Mouse (Mus musculus) heart, postnatal 14 days (tissue): ENCODE measurements around the gene Nudt15. TPM values are rescaled to one million over a fixed set of nuclear protein-coding genes. Genes with fewer than 3 reads are reported as not detected.
A peak's percentile ranks its signal among the peaks of the same experiment; 100 is the strongest.
"Not testable (repeated sequence)": the region's sequence is repeated elsewhere in the genome, so short reads cannot be mapped to it uniquely, and the experiment has no call there.

ENCODE experiments used
- DNase-seq, 2 experiments: peaks; one replicate each; pipeline ENCODE4 v3.0.0; 2021 to 2022
- intact Hi-C: fragments of 180-260 bp; cut with DNase I; formaldehyde crosslinking; loops from one replicate; pipeline ENCODE4 v1.15.1; 2025
- long read RNA-seq, 2 experiments: library from polyadenylated mRNA; stranded (forward); transcript quantifications; one replicate each; pipeline ENCODE4 v2.0.0; 2021
- total RNA-seq, 2 experiments: library from RNA; stranded (reverse); gene quantifications; 2 replicates each; pipeline ENCODE4 v1.2.3; 2021

Gene Nudt15
- 1 to 10 TPM; 7.7 to 9.0 TPM for total RNA-seq
- long read RNA-seq, experiment 1, partial matches to known transcripts, result 8 of 9 reads
- long read RNA-seq, experiment 1, other reads (novel, unspliced or antisense), result 1 of 9 reads
- long read RNA-seq, experiment 2, partial matches to known transcripts, result 17 of 20 reads
- long read RNA-seq, experiment 2, other reads (novel, unspliced or antisense), result 3 of 20 reads

DNA sequence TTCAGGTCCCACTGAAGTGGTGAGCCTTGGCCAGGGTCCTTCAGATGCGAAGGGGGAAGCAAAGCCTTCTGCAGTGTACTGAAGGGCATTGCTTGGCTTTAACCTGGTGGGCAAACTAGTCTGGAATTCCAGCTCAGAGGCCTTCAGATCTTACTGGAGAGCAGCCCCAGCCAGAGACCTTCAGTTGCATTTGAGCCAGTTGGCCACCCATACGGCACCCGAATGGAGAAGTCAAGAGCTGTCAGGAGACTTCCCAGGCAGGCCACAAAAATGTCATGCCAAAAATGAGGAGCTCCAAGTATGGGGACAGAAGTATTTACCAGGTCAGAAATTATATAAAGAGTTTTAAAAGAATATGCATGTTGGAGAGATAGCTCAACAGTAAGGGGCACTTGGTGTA, at the start of gene Nudt15:
Gene Nudt15 (minus strand): TSS at position 192 of the 400 bp plus-strand sequence.
- DNase-seq, result no peak
- intact Hi-C loops, result no loop called here

DNA sequence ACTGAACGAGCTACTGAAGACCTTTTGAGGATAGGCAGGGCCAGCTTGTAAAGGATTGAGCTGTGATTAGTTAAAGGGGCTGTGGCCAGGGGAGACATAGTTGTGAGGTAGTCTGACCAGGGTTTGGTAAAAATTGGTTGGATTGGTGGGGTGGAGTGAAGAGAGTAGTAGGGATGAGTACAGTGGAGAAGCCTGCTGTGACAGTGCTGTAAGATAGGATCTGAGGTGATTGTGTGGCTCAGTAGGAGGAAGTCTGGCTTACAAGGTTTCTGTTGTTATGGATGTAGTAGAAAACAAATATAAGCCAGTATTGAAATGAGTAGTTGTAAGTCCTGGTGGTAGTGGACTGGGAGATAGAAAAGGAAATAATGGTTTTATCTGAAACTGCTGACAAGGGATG, 44.1 kb upstream of the Nudt15 start:
- intact Hi-C loops, result no loop called here
- DNase-seq, result no peak

DNA sequence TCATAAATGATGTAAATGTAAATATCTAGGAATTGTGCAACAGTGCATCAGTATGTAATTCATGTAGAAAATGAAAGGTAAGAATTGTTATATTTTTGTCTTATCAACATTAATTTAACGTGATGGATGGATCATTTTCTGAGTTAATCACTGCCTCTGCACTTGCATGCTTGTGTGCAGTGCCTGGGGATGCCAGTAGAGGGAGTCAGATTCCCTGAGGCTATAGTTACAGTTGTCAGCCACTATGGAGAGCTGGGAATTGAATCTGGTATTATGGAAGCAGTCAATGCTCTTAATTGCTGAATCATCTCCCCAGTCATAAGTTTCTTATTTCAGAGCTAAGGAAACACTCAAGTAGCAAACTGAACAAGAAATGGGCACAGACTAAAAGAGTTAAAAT, 40.0 kb upstream of the Nudt15 start:
- DNase-seq, result no peak
- intact Hi-C loops, result no loop called here

DNA sequence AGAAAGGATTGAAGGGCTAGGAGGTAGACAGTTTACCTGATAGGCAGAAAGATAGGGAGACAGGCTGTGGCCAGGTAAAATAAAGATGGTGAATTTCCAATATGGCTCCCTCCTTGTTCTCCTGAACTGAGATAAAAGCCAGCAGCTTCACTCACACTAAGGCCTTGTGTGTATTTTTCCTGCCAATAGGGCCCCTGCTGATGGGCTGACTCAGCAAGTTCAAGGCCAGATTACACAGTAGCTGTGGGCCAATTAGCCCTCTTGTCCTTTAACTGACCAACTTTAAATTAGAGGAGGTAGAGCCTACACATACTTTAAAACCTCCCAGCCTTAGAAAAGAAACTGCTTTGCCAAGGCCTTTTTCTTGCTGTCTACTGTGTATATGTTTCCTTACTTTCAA, 28.3 kb upstream of the Nudt15 start:
- no peak for DNase-seq
- intact Hi-C loops, result no loop called here

DNA sequence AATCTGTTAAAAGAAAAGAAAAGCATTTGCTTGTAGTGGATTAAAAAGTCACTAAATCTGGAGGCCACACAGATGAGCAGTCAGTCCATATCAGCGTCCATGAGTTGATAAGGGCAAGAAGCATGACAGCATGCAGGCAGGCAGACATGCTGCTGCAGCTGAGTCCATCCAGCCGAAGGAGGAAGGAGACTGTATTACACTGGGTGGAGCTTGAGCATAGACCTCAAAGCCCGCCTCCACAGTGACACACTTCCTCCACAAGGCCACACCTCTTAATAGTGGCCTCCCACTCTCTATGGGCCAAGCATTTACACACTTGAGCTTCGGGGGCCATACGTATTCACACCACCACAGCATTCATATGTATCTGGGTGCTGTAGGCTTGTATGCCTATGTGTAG, 26.0 kb upstream of the Nudt15 start:
- no peak for DNase-seq
- intact Hi-C loops, result no loop called here

DNA sequence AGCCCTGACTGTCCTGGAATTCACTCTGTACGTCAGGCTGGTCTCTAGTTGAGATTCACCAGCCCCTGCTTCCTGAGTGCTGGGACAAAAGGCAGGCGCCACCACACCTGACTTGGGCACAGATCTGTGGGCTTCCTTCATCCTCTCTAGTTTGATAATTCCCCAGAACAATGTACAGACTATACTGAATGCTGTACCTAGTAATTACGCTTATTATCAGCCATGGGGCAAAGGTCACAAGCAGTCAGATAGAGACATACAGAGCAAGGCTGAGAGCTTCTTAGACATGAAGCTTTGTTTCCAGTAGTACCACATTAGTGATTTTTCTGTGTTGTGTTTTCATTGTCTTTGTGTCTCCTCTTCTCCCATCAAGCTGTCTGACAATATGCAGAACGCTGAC, 23.1 kb upstream of the Nudt15 start:
- DNase-seq, result no peak
- intact Hi-C loops, result no loop called here

DNA sequence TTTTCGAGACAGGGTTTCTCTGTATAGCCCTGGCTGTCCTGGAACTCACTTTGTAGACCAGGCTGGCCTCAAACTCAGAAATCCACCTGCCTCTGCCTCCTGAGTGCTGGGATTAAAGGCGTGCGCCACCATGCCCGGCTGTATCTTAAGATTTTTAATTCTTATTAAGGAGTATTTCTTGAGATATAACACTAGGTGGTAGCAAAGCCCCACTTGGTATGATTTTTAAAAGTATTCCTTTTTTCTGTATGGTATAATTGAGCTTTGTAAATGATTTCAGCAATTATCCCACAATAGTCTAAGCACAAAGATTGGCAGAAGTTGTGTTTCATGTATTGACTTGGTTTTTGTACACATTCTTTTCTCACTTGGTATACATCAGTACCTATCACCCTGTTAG, 21.8 kb upstream of the Nudt15 start:
- DNase-seq, intact Hi-C loops: not testable (repeated sequence)

DNA sequence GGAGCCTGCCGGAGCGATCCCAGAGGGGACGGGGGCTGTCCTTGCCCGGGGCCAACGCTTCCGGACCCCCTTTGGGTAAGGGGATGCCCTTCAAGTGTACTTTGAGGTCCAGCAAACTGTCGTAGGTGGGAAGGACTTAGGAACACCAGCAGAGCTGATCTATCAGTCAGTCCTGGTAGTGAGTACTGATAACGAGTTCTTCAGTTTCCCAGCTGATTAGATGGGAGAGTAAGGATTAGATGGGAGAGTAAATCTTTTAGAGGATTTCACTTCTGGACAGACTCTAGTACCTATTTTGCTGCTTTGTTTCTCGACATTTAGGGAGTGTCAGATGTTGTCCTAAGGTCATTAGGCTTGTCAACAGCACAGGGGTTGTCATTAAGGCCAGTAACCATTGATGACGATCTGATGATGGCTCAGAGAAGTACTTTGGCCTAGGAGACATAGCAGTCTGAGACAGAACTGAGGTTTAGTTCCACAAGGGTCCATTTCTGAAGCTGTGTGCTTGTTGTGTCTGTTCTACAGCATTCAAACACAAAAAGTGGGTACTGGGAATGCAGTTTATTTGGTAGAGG, 5.2 kb upstream of the Nudt15 start:
- intact Hi-C loops, result no loop called here
- no peak for DNase-seq

DNA sequence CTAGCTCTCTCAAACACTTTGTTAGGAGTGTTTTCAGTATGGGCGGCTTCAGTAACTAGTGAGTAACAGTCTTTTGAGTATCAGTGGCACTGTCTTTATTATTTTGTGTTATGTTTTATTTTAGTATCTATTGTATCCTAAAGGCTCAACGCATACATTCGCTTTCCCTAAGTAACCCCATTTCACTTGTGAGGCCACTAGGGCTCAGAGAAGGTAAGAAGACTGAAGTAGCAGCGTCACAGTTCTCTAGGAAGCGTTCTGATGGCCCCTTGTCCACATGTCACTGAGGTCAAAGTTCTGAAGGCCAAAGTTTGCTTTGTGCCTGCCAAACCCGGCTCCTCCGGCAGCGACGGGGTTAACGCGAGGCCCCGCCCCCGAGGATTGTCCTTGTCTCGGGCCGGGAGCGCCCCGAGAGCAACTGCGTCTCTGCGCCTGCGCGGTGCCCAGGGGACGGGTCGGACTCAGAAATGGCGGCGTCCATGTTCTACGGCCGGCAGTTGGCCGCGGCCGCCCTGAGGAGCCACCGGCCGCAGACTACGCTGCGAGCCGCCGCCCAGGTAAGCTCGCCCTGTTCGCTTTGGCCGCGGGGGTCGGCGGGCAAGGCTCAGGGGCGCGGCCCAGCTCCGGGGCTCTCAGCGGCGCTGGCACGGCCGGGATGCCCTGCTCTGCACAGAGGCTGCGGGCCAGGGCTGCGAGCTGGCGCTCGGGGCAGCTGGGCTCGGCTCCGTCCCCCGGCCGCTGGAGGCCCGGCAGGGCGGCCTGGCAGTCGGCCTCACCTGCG, 4.5 kb upstream of the Nudt15 start:
- intact Hi-C loops, result no loop called here

DNA sequence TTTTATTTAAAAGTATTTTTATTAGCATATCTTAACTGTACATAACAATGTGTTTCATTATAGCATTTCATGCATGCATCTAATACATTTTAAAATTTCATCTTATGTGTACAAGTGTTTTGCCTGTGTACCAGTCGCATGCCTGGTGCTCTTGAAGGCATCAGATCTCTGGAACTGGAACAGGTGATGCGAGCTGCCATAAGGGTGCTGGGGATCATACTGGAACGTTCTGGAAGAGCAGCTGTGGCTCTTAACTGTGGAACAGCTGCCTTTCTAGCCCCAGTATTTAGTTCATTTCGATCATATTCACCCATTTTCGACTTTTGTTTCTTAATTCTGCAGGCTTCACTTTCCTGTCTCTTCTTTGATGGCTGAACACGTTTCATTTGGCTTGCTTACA, 3.1 kb upstream of the Nudt15 start:
- intact Hi-C loops, result no loop called here

More for the DNA sequence above, 4.5 kb upstream of the Nudt15 start:
- peak; percentile 97 to 99 for DNase-seq

DNA sequence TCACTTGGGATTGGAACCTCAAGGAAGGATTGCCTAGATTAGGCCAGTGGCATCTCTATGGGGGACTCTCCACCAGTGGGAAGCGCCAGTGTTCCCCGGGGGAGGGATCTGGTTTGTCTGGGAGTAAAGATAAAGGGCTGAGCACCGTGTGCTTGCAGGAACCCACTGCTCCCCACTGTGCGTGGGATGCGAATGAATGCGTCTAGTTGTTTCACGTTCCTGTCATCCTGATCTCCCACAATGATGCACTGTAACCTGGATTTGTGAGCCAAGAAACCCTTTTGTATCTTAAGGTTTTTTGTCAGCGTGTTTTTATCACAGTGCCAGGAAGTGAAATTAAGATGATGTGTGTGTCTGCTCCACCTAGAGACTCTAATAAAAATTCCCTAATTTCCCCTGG, 2.7 kb upstream of the Nudt15 start:
- intact Hi-C loops, result no loop called here
- DNase-seq, result no peak

More for the DNA sequence above, 3.1 kb upstream of the Nudt15 start:
- DNase-seq, result no peak

DNA sequence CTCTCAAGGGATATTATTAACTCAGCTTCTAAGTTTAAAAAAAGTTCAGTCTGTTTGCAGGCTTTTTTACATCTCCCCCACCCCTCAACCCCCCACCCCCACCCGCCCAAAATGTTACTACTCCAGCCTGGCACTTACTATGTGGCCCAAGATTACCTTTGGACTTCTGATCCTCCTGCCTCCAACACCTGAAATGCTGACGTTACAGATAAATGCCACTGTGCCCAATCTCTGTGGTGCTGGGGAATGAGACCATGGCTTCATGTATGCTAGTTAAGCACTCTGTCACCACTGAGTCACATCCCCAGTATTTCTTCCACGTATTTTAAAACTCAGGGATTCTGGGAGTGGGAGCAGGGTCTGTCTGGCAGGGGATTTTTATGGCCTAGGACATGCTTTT, 2.2 kb upstream of the Nudt15 start:
- intact Hi-C loops, result no loop called here
- DNase-seq, result no peak

DNA sequence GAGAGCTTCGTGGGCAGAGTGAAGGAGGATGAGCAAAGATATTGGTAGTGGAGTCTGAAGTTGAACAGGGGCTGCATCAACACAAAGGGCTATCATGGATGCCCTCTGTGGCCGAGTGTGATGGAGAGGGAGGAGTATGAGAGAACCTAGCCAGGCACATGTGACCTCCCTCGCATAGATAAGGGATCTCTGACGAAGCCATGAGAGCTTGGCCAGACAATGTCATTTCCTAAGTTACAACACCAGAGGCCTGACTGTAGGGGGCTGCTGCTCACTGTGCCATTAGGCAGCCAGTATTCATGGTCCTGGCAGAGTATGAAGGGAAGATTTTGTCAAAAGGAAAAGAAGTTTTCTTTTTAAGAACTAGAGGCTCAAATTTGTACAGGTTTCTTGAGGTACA, 1.0 kb downstream of the Nudt15 start:
- intact Hi-C loops, result no loop called here
- no peak for DNase-seq

DNA sequence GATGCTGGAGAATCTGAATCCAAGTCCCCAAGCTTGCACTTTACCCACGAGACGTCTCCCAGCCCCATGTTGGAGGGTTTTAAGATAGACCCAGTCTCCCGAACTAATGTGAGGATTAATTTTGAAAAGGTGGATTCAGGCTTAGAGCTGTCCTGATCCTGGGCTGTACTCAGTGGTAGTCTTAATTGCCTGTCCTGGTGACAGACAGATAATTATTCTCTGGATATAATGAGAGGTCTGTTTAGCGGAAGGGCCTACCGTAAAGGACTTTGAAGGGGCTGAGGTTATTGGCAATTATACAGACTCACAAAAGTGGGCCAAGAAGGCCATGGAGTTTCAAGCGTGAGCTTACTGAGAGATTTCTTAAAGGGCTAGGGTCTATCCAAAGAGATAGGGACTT, 4.3 kb downstream of the Nudt15 start:
- DNase-seq, result no peak
- intact Hi-C loops, result no loop called here

DNA sequence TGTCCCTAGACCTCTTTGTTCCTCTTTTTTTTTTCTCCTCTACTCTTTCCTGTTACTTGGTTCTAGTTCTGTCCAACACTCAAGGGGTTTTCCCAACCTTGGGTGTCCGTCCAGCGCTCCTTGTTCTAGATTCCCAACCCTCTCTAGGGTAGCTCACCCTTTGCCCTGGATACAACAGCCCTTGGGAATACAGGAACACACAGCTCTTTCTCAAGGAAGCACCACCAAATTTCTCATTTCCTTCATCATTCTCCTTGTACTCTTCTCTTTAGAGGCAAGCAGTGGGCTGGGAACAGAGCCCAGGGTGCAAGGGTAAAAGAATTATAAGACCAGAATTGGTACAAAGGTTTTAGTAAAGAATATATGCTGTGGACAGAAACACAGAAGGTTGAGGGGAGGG, 12.4 kb downstream of the Nudt15 start:
- no peak for DNase-seq
- intact Hi-C loops, result no loop called here

DNA sequence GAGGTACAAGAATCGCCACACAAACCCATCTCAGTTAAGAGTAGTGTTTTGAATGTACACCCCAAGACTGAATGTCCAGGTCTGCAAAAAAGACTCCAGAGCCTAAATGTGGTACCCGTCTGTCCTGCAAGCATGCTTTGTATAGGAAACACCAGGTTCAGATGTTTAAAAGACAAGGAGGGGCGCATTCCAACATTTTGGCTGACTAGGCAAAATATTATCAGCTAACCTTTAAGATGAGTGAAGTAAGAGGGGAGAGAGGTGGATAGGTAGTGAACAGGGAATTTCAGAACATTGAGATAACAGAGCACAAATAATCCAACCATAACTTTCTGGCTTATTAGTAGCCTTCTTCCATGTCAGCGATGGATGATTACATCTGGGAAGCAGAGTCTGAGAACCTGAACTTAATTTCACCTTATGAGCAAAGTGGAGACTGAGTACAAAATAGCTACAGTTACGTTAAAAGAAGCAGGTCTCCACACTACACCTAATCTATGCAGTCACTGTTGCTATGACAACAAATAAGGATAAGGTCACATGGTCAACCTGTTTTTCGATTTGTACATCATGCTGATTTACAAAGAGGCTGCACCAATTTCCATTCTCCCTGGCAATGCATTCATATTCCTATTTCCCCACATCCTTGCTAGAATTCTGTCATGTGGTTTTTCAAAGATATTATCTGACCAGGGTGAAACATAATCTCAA, 14.1 kb downstream of the Nudt15 start:
- DNase-seq, result no peak
- intact Hi-C loops, result no loop called here

DNA sequence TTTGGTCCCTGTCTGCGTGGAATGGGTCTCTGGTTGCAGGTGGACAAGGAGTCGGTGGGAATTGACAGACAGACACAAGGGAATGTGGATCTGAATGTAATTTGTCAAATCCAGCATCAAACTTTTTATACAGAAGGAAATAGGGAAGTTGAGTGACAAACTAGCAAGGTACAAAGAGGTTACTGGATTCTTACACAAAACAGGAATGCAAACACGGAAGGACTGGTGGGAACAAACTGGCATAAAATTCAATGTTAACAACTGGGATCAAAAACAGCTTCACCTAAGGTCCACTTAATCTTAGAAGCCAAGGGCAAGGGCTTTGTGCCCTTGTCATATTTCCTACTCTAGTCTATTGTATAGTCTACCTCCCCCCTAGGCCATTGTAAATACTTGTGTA, 19.4 kb downstream of the Nudt15 start:
- not testable (repeated sequence) for DNase-seq
- intact Hi-C loops, result loop anchor here (10.0 kb wide), 1 partner anchor 1176 kb away; no protein-coding TSS in a partner anchor

DNA sequence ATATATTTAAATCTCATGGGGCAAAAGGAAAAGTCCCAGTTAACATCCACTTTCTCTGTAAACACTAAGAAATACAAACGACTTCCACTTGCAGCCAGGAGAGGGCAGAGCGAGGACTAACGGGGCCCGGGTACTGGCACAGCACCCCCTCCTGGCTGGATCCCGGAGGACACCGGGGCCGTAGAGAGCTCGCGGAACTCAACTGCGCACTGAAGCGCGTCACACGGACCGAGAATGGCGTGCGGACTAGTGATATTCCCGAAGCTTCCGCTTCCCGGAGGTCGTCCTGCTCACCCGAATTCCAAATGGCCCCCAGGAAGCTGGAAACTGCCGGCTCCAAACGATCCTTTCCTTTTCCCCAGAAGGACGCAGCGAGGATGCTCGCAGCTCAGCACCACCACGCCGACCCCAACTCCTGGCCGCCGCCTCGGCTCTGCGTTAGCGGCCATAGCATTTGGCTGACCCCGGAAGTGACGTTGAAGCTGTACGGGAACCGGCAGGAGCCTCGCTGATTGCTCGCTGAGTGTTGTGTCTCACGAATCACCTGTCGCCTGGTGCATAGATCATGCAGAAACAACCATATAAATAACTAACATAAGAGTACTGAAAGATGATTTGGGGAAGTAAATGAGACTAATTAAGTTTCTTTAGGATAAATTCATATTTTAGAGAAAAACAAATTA, 23.1 kb downstream of the Nudt15 start, which contains the start of gene Sucla2:
Gene Sucla2 (plus strand): TSS at position 554 of the 683 bp plus-strand sequence.
- intact Hi-C loops, result loop anchor here (10.0 kb wide), 1 partner anchor 1180 kb away; no protein-coding TSS in a partner anchor
- peak; percentile 96 for DNase-seq

DNA sequence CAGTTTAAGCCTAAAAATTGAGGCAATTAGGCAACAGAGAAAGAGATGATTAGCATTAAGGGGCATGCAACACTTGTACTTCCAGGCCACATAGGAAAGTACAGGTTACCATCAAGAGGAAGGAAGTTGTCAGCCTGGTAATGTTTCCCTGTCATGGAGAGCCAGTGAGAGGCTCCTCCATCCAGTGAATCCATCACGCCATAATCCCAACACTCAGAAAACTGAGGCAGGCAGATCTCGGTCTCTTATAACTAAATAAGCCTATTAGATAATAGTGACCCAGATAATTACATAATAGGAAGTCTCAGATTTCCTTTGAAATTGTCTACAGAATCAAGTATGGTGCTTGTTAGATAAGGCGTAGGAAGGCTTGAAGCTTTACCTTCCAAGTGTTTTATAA, 23.9 kb downstream of the Nudt15 start:
- DNase-seq, result no peak
- intact Hi-C loops, result loop anchor here (10.0 kb wide), 1 partner anchor 1181 kb away; no protein-coding TSS in a partner anchor

DNA sequence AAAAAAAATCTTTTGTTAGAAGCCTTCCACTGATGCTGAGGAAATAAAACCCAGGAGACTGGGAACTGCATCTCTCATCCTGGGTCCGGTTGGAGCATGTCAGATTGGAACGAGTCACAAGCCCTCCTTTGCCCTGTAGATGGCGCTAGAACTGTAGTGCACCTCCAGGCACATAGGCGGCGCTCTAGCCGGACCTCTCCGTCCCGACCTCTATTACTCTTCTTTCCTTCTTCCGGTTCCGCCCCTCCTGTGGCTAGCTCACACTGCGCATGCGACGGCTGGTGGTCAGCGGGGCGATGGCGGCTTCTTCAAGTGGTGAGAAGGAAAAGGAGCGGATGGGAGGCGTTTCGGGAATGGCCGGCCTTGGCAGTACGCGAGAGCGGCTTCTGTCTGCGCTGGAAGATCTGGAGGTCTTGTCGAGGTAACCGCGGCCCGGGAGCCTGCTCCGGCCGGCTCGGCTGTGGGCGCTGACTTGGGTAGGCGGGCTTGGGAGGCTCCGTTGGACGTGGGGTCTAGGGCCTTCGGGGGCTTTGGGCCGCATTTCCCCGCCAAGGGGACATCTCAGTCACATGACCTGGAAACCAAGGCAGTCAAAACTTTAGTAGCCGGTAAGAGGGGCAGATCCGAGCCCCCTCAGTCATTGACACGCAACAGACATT, 38.1 kb downstream of the Nudt15 start, which contains the start of gene Med4:
Gene Med4 (plus strand): TSS at position 261 of the 659 bp plus-strand sequence.
- peak; percentile 95 to 97 for DNase-seq
- intact Hi-C loops, result loop anchor here (5.0 kb wide), 1 partner anchor 128 kb away; no protein-coding TSS in a partner anchor
